18 mouse cellular contexts compared by ENCODE assay signal in genomic region chr16:65514223-65514622, GRCm38 (mm10). TPM values are rescaled to one million over a fixed set of nuclear protein-coding genes. Genes with fewer than 3 reads are reported as not detected.
"Had no signal": no experiment of that assay in that cellular context is flagged by ENCODE, and none has a peak within 500 bp of the region (broad histone marks: within the 10 kb centered on the region; RNA-seq: fewer than 3 reads in every experiment).

No protein-coding gene starts in this region.

- DNase-seq: kidney, adult 18-20 months; kidney, postnatal 10 days; kidney, postnatal 4 days; liver; liver, embryonic 13.5 days; liver, postnatal 0 days; thymus, postnatal 36 days had no signal

- H3K4me1 ChIP-seq: liver, embryonic 13.5 days; midbrain, embryonic 13.5 days had no signal

- ATAC-seq: liver, postnatal 0 days; midbrain, embryonic 13.5 days had no signal

- H3K4me3 ChIP-seq: layer of hippocampus, adult 2 months; left cerebral cortex, adult 2 months; liver, embryonic 13.5 days; midbrain, embryonic 13.5 days had no signal

- H3K9me3 ChIP-seq: liver, embryonic 13.5 days; midbrain, embryonic 13.5 days had no signal

- H3K36me3 ChIP-seq: liver, embryonic 13.5 days; midbrain, embryonic 13.5 days had no signal

- H3K9ac ChIP-seq: liver, embryonic 13.5 days; liver, postnatal 0 days; midbrain, embryonic 13.5 days had no signal

- H3K27ac ChIP-seq: layer of hippocampus, adult 2 months; left cerebral cortex, adult 2 months; liver, embryonic 13.5 days; midbrain, embryonic 13.5 days had no signal

- H3K4me2 ChIP-seq: liver, embryonic 13.5 days; midbrain, embryonic 13.5 days had no signal

- H3K27me3 ChIP-seq: liver, embryonic 13.5 days; midbrain, embryonic 13.5 days had no signal

RNA-seq across cellular contexts. Expression of gene Pou1f1, which starts 6.1 kb away (rescaled TPM):
- total RNA-seq: layer of hippocampus, adult 2 months; layer of hippocampus, postnatal 25 days; left cerebral cortex, adult 2 months; left cerebral cortex, postnatal 25 days; megakaryocyte-erythroid progenitor cell, adult 5-6 weeks; midbrain, postnatal 0 days had no signal
- polyA plus RNA-seq: kidney, embryonic 14.5 days; liver, embryonic 13.5 days; liver, postnatal 0 days; lung, embryonic 16.5 days; midbrain, embryonic 13.5 days; midbrain, postnatal 0 days; neural tube, embryonic 11.5 days; stomach, embryonic 16.5 days had no signal
